9 mouse cellular contexts compared by ENCODE assay signal in genomic region chr6:72714726-72715125, GRCm38 (mm10).
DNase-seq lines count a peak whose midpoint lies in the region; ATAC-seq and TF ChIP-seq lines count a peak whose summit lies in the region.
"Had no signal": no experiment of that assay in that cellular context is flagged by ENCODE, and none has a peak within 500 bp of the region (broad histone marks: within the 10 kb centered on the region; RNA-seq: fewer than 3 reads in every experiment).

No protein-coding gene starts in this region.

- no peak overlapping the region for H3K4me2 ChIP-seq in hindbrain, postnatal 0 days (ENCODE audit: low read depth, low read length)
- H3K4me2 ChIP-seq in limb, embryonic 11.5 days (ENCODE audit: low read depth, severe bottlenecking) = no peak overlapping the region
- H3K4me2 ChIP-seq: liver, embryonic 15.5 days had no signal

- no peaks in the 10 kb centered on the region for H3K36me3 ChIP-seq in hindbrain, postnatal 0 days (ENCODE audit: insufficient read depth, low read length)
- no peaks in the 10 kb centered on the region for H3K36me3 ChIP-seq in limb, embryonic 11.5 days (ENCODE audit: control insufficient read depth, insufficient read depth, low read length)

- no peak overlapping the region for H3K9ac ChIP-seq in hindbrain, postnatal 0 days (replicated peaks; ENCODE audit: low read length)
- no peak overlapping the region for H3K9ac ChIP-seq in limb, embryonic 11.5 days (ENCODE audit: low read length)
- H3K9ac ChIP-seq: liver, embryonic 15.5 days had no signal

- H3K4me3 ChIP-seq in gastrocnemius, adult 2 months = no peak overlapping the region
- no peak overlapping the region for H3K4me3 ChIP-seq in hindbrain, postnatal 0 days (ENCODE audit: low read length)
- H3K4me3 ChIP-seq in limb, embryonic 11.5 days (ENCODE audit: low read depth, low read length) = no peak overlapping the region
- H3K4me3 ChIP-seq: liver, embryonic 15.5 days had no signal

- no peaks in the 10 kb centered on the region for H3K9me3 ChIP-seq in hindbrain, postnatal 0 days (ENCODE audit: low read length)
- no peaks in the 10 kb centered on the region for H3K9me3 ChIP-seq in limb, embryonic 11.5 days (ENCODE audit: control insufficient read depth, low read length)
- H3K9me3 ChIP-seq: liver, embryonic 15.5 days had no signal

- peaks cover 23% of the 10 kb centered on the region for H3K4me1 ChIP-seq in hindbrain, postnatal 0 days (ENCODE audit: insufficient read depth, low read length)
- peaks cover 44% of the 10 kb centered on the region for H3K4me1 ChIP-seq in limb, embryonic 11.5 days (ENCODE audit: control insufficient read depth, insufficient read depth, low read length)
- H3K4me1 ChIP-seq: liver, embryonic 15.5 days had no signal

- intact Hi-C loops in gastrocnemius, adult 2 months (cut with DNase I) = no loop called here

- TF ChIP-seq CTCF in gastrocnemius, adult 2 months (IDR thresholded peaks at IDR 0.05) = 0 out of 2 replicates have a peak, but pooled peaks have one; percentile 3
- no peak for TF ChIP-seq CTCF in hindbrain, postnatal 0 days (IDR thresholded peaks at IDR 0.05; ENCODE audit: low read depth)

- peak overlapping the region; percentile 16; the same call in 1 of the 2 replicates for H3K27ac ChIP-seq in gastrocnemius, adult 2 months
- H3K27ac ChIP-seq in hindbrain, postnatal 0 days = no peak overlapping the region
- peak overlapping the region; percentile 26; the same call in 1 of the 2 replicates for H3K27ac ChIP-seq in limb, embryonic 11.5 days (replicated peaks; ENCODE audit: low read depth, low read length)
- H3K27ac ChIP-seq: liver, embryonic 15.5 days had no signal

- ATAC-seq in hindbrain, postnatal 0 days = no peak
- ATAC-seq in limb, embryonic 11.5 days (ENCODE audit: insufficient number of reproducible peaks, low FRiP score, low TSS enrichment, low read depth) = no peak

- H3K27me3 ChIP-seq in hindbrain, postnatal 0 days (ENCODE audit: insufficient read depth, low read length) = no peaks in the 10 kb centered on the region
- H3K27me3 ChIP-seq in limb, embryonic 11.5 days (ENCODE audit: control insufficient read depth, insufficient read depth, low read length) = no peaks in the 10 kb centered on the region
- H3K27me3 ChIP-seq: liver, embryonic 15.5 days had no signal

- WGBS in hindbrain, postnatal 0 days = 30% methylated on average over 4 of the region's 4 CpGs
- 41% methylated on average over 4 of the region's 4 CpGs for WGBS in limb, embryonic 11.5 days

- DNase-seq in gastrocnemius, adult 2 months = peak; percentile 52
- DNase-seq in gastrocnemius, adult 8-10 months (ENCODE audit: low spot score in 2 of 2) = no peak
- DNase-seq in brain, adult 2 months (ENCODE audit: low read depth, low spot score) = peak; percentile 73
- peak; percentile 44 for DNase-seq in hindbrain, postnatal 0 days (ENCODE audit: low spot score)
- DNase-seq in limb, embryonic 11.5 days (ENCODE audit: low spot score) = no peak
- no peak for DNase-seq in thymus, adult 18-20 months
- no peak for DNase-seq in urinary bladder, postnatal 25 days (ENCODE audit: low spot score)
- DNase-seq in thymus, postnatal 25 days = no peak

Comparison
In these comparisons a context has a peak if more than half of its experiments do, and no peak if none do; other contexts are left out.
1. DNase-seq: peak in gastrocnemius, adult 2 months (single experiment), brain, adult 2 months (single experiment) and hindbrain, postnatal 0 days (single experiment); none in gastrocnemius, adult 8-10 months (0 of 2), limb, embryonic 11.5 days (single experiment), thymus, adult 18-20 months (0 of 2), urinary bladder, postnatal 25 days (single experiment) and thymus, postnatal 25 days (single experiment).